Mouse (Mus musculus) heart, postnatal 36 days (tissue): Measurements from ENCODE around the gene Trpm4. TPM values are rescaled to one million over a fixed set of nuclear protein-coding genes. Genes with fewer than 3 reads are reported as not detected.
"Not testable (repeated sequence)": the region's sequence is repeated elsewhere in the genome, so short reads cannot be mapped to it uniquely, and the experiment has no call there.

Experiments used
- DNase-seq, 2 experiments: peaks; one replicate each; pipeline ENCODE4 v3.0.0; 2021 to 2022
- intact Hi-C: fragments of 180-260 bp; cut with DNase I; formaldehyde crosslinking; loops from one replicate; pipeline ENCODE4 v1.15.1; 2025
- total RNA-seq, 2 experiments: library from RNA; stranded (reverse); gene quantifications; 2 replicates each; pipeline ENCODE4 v1.2.3; 2021

The Trpm4 gene
- total RNA-seq, 2 experiments from 2014 or later: 24.6 to 27.4 TPM

GRCm38 (mm10) chr7:45263006-45263607 is 70.5 kb downstream of the Trpm4 start:
- DNase-seq: no peak
- intact Hi-C loops: no loop called here

GRCm38 (mm10) chr7:45262266-45262665 is 71.3 kb downstream of the Trpm4 start:
- DNase-seq: no peak

GRCm38 (mm10) chr7:45259281-45259680 is 74.3 kb downstream of the Trpm4 start:
- no peak for DNase-seq
- intact Hi-C loops: no loop called here

More at GRCm38 (mm10) chr7:45262266-45262665, 71.3 kb downstream of the Trpm4 start:
- intact Hi-C loops: no loop called here

GRCm38 (mm10) chr7:45257063-45257840 is 76.3 kb downstream of the Trpm4 start:
- no peak for DNase-seq
- intact Hi-C loops: no loop called here

- peak; percentile 36 to 40 for DNase-seq
- intact Hi-C loops: not testable (repeated sequence)
Observed at GRCm38 (mm10) chr7:45255822-45256221, 77.8 kb downstream of the Trpm4 start.

GRCm38 (mm10) chr7:45253806-45254205 is 79.8 kb downstream of the Trpm4 start:
- no peak for DNase-seq
- intact Hi-C loops: no loop called here

Other genes with a start within 250 kb of the Trpm4 start
- 10 to 100 TPM; 26.4 to 28.1 TPM for gene Rcn3, start 241.6 kb downstream of the Trpm4 start, total RNA-seq
- 10 to 100 TPM; 77.1 to 84.5 TPM for gene Fcgrt, start 229.9 kb downstream of the Trpm4 start, total RNA-seq
- gene Rps11, start 209.3 kb downstream of the Trpm4 start, total RNA-seq: 100 to 1,000 TPM; 567 to 587 TPM
- gene Rpl13a, start 205.0 kb downstream of the Trpm4 start, total RNA-seq: 100 to 1,000 TPM; 580 to 665 TPM
- gene Gm45713, start 197.5 kb downstream of the Trpm4 start, total RNA-seq: not detected
- gene Flt3l, start 197.3 kb downstream of the Trpm4 start, total RNA-seq: 10 to 100 TPM in 1 of 2 experiments, 1 to 10 TPM in 1; 7.0 to 16.1 TPM
- gene Pih1d1, start 179.5 kb downstream of the Trpm4 start, total RNA-seq: 10 to 100 TPM; 41.8 to 43.1 TPM
- 10 to 100 TPM; 20.6 to 22.8 TPM for gene Aldh16a1, start 179.2 kb downstream of the Trpm4 start, total RNA-seq
- 10 to 100 TPM; 19.7 to 21.0 TPM for gene Slc17a7, start 169.8 kb downstream of the Trpm4 start, total RNA-seq
- gene Gfy, start 154.2 kb downstream of the Trpm4 start, total RNA-seq: not detected
- not detected for gene Pth2, start 152.8 kb downstream of the Trpm4 start, total RNA-seq
- gene Ccdc155, start 128.9 kb downstream of the Trpm4 start, total RNA-seq: not detected
- not detected for gene Dkkl1, start 121.6 kb downstream of the Trpm4 start, total RNA-seq
- 10 to 100 TPM; 10.3 to 11.4 TPM for gene Tead2, start 118.0 kb downstream of the Trpm4 start, total RNA-seq
- gene Cd37, start 94.7 kb downstream of the Trpm4 start, total RNA-seq: 1 to 10 TPM; 2.8 to 4.4 TPM
- gene Slc6a16, start 92.7 kb downstream of the Trpm4 start, total RNA-seq: not detected
- gene Slc6a21, start 56.3 kb downstream of the Trpm4 start, total RNA-seq: not detected
- gene Hrc, start 1.5 kb upstream of the Trpm4 start, total RNA-seq: 100 to 1,000 TPM; 842 to 873 TPM
- not detected for gene Ppfia3, start 33.2 kb upstream of the Trpm4 start, total RNA-seq
- 1 to 10 TPM; 1.3 to 1.7 TPM for gene Lin7b, start 36.8 kb upstream of the Trpm4 start, total RNA-seq
- gene Snrnp70, start 62.0 kb upstream of the Trpm4 start, total RNA-seq: 10 to 100 TPM; 92.8 to 95.9 TPM
- 1 to 10 TPM; 4.5 to 5.8 TPM for gene Kcna7, start 71.9 kb upstream of the Trpm4 start, total RNA-seq
- gene Ntf5, start 79.9 kb upstream of the Trpm4 start, total RNA-seq: under 1 TPM in 1 of 2 experiments, not detected in 1; 0.30 TPM
- gene Lhb, start 87.0 kb upstream of the Trpm4 start, total RNA-seq: not detected
- gene Gys1, start 101.1 kb upstream of the Trpm4 start, total RNA-seq: 100 to 1,000 TPM in 1 of 2 experiments, 10 to 100 TPM in 1; 96.0 to 102 TPM
- 10 to 100 TPM; 22.5 to 23.7 TPM for gene Ruvbl2, start 104.3 kb upstream of the Trpm4 start, total RNA-seq
- gene Ftl1, start 126.1 kb upstream of the Trpm4 start, total RNA-seq: 100 to 1,000 TPM; 246 to 262 TPM
- 10 to 100 TPM; 26.9 to 28.5 TPM for gene Bax, start 133.1 kb upstream of the Trpm4 start, total RNA-seq
- under 1 TPM in 1 of 2 experiments, not detected in 1; 0.16 TPM for gene Tulp2, start 148.1 kb upstream of the Trpm4 start, total RNA-seq
- 1 to 10 TPM; 5.4 to 5.8 TPM for gene Gm45808, start 153.0 kb upstream of the Trpm4 start, total RNA-seq
- 1 to 10 TPM; 7.6 to 7.7 TPM for gene Dhdh, start 155.0 kb upstream of the Trpm4 start, total RNA-seq
- gene Nucb1, start 176.6 kb upstream of the Trpm4 start, total RNA-seq: 100 to 1,000 TPM; 140 to 148 TPM
- 10 to 100 TPM; 32.0 to 32.9 TPM for gene Ppp1r15a, start 192.5 kb upstream of the Trpm4 start, total RNA-seq
- gene Plekha4, start 192.6 kb upstream of the Trpm4 start, total RNA-seq: 1 to 10 TPM; 2.7 to 3.2 TPM
- under 1 TPM; 0.41 to 0.67 TPM for gene Hsd17b14, start 221.1 kb upstream of the Trpm4 start, total RNA-seq
- 100 to 1,000 TPM; 232 to 235 TPM for gene Bcat2, start 236.4 kb upstream of the Trpm4 start, total RNA-seq